Mouse (Mus musculus): ENCODE measurements around the gene Agpat2. TPM values are rescaled to one million over a fixed set of nuclear protein-coding genes. Genes with fewer than 3 reads are reported as not detected.

Agpat2 gene
- polyA plus RNA-seq, 1 experiment: 134 TPM

GRCm38 (mm10) chr2:26627921-26628739 lies 23.9 kb upstream of the Agpat2 start, which contains the start of gene Fam69b:
Gene Fam69b (plus strand): TSS chr2:26628457.
- under 1% methylated on average over 70 of the region's 70 CpGs for WGBS
- Histone ChIP-seq H3K4me1 (ENCODE audit: control insufficient read depth, insufficient read depth, low read length) (peaks cover 4% of the 10 kb centered on the region; the same call in 1 of the 2 replicates), H3K4me3 (replicated peaks; ENCODE audit: extremely low read depth, low read depth, low read length) (peak within 1 kb of the TSS; percentile 77)
- DNase-seq: peak; percentile 57
- no peak for TF ChIP-seq CTCF (IDR thresholded peaks at IDR 0.05; ENCODE audit: insufficient read depth, low read length)

GRCm38 (mm10) chr2:26626081-26626480 lies 21.9 kb upstream of the Agpat2 start:
- TF ChIP-seq CTCF (IDR thresholded peaks at IDR 0.05; ENCODE audit: insufficient read depth, low read length): peak; percentile 40
- TF ChIP-seq POLR2A (IDR thresholded peaks at IDR 0.05; ENCODE audit: borderline replicate concordance, extremely low read depth, low read depth, low read length): no peak
- WGBS: 49% methylated on average over 3 of the region's 3 CpGs
- H3K4me1 ChIP-seq (ENCODE audit: control insufficient read depth, insufficient read depth, low read length): peaks cover 4% of the 10 kb centered on the region; the same call in 1 of the 2 replicates
- DNase-seq: no peak
- no peak overlapping the region for H3K4me3 ChIP-seq (replicated peaks; ENCODE audit: extremely low read depth, low read depth, low read length)

GRCm38 (mm10) chr2:26625419-26625818 lies 21.2 kb upstream of the Agpat2 start:
- peaks cover 4% of the 10 kb centered on the region; the same call in 1 of the 2 replicates for H3K4me1 ChIP-seq (ENCODE audit: control insufficient read depth, insufficient read depth, low read length)
- no peak for TF ChIP-seq CTCF (IDR thresholded peaks at IDR 0.05; ENCODE audit: insufficient read depth, low read length)
- TF ChIP-seq POLR2A (IDR thresholded peaks at IDR 0.05; ENCODE audit: borderline replicate concordance, extremely low read depth, low read depth, low read length): no peak
- no peak for DNase-seq
- 61% methylated on average over 3 of the region's 3 CpGs for WGBS
- H3K4me3 ChIP-seq (replicated peaks; ENCODE audit: extremely low read depth, low read depth, low read length): no peak overlapping the region

GRCm38 (mm10) chr2:26622984-26623383 lies 18.8 kb upstream of the Agpat2 start:
- no peak for DNase-seq
- WGBS: 43% methylated on average over 5 of the region's 5 CpGs
- no peak for TF ChIP-seq POLR2A (IDR thresholded peaks at IDR 0.05; ENCODE audit: borderline replicate concordance, extremely low read depth, low read depth, low read length)
- no peak for TF ChIP-seq CTCF (IDR thresholded peaks at IDR 0.05; ENCODE audit: insufficient read depth, low read length)
- Histone ChIP-seq H3K4me3 (replicated peaks; ENCODE audit: extremely low read depth, low read depth, low read length) (no peak overlapping the region), H3K4me1 (ENCODE audit: control insufficient read depth, insufficient read depth, low read length) (no peaks in the 10 kb centered on the region)

- no peak for DNase-seq
- TF ChIP-seq POLR2A (IDR thresholded peaks at IDR 0.05; ENCODE audit: borderline replicate concordance, extremely low read depth, low read depth, low read length): no peak
- no peak for TF ChIP-seq CTCF (IDR thresholded peaks at IDR 0.05; ENCODE audit: insufficient read depth, low read length)
- Histone ChIP-seq H3K4me3 (replicated peaks; ENCODE audit: extremely low read depth, low read depth, low read length) (no peak overlapping the region), H3K4me1 (ENCODE audit: control insufficient read depth, insufficient read depth, low read length) (no peaks in the 10 kb centered on the region)
- 45% methylated on average over 2 of the region's 2 CpGs for WGBS
Measured at GRCm38 (mm10) chr2:26621246-26621645, 17.0 kb upstream of the Agpat2 start.

- Histone ChIP-seq H3K4me3 (replicated peaks; ENCODE audit: extremely low read depth, low read depth, low read length) (no peak overlapping the region), H3K4me1 (ENCODE audit: control insufficient read depth, insufficient read depth, low read length) (no peaks in the 10 kb centered on the region)
- TF ChIP-seq CTCF (IDR thresholded peaks at IDR 0.05; ENCODE audit: insufficient read depth, low read length): no peak
- TF ChIP-seq POLR2A (IDR thresholded peaks at IDR 0.05; ENCODE audit: borderline replicate concordance, extremely low read depth, low read depth, low read length): no peak
- no peak for DNase-seq
- 68% methylated on average over 7 of the region's 7 CpGs for WGBS
Measured at GRCm38 (mm10) chr2:26617928-26618327, 13.7 kb upstream of the Agpat2 start.

GRCm38 (mm10) chr2:26617331-26617730 lies 13.1 kb upstream of the Agpat2 start:
- TF ChIP-seq CTCF (IDR thresholded peaks at IDR 0.05; ENCODE audit: insufficient read depth, low read length) (no peak), POLR2A (IDR thresholded peaks at IDR 0.05; ENCODE audit: borderline replicate concordance, extremely low read depth, low read depth, low read length) (no peak)
- 71% methylated on average over 6 of the region's 6 CpGs for WGBS
- Histone ChIP-seq H3K4me3 (replicated peaks; ENCODE audit: extremely low read depth, low read depth, low read length) (no peak overlapping the region), H3K4me1 (ENCODE audit: control insufficient read depth, insufficient read depth, low read length) (no peaks in the 10 kb centered on the region)
- no peak for DNase-seq

GRCm38 (mm10) chr2:26615459-26616124 lies 11.4 kb upstream of the Agpat2 start:
- WGBS: 84% methylated on average over 4 of the region's 4 CpGs
- no peak for TF ChIP-seq POLR2A (IDR thresholded peaks at IDR 0.05; ENCODE audit: borderline replicate concordance, extremely low read depth, low read depth, low read length)
- TF ChIP-seq CTCF (IDR thresholded peaks at IDR 0.05; ENCODE audit: insufficient read depth, low read length): no peak
- H3K4me1 ChIP-seq (ENCODE audit: control insufficient read depth, insufficient read depth, low read length): no peaks in the 10 kb centered on the region
- no peak for DNase-seq
- H3K4me3 ChIP-seq (replicated peaks; ENCODE audit: extremely low read depth, low read depth, low read length): no peak overlapping the region

- DNase-seq: no peak
- TF ChIP-seq POLR2A (IDR thresholded peaks at IDR 0.05; ENCODE audit: borderline replicate concordance, extremely low read depth, low read depth, low read length): no peak
- TF ChIP-seq CTCF (IDR thresholded peaks at IDR 0.05; ENCODE audit: insufficient read depth, low read length): no peak
- Histone ChIP-seq H3K4me1 (ENCODE audit: control insufficient read depth, insufficient read depth, low read length) (no peaks in the 10 kb centered on the region), H3K4me3 (replicated peaks; ENCODE audit: extremely low read depth, low read depth, low read length) (no peak overlapping the region)
- WGBS: 70% methylated on average over 5 of the region's 5 CpGs
Measured at GRCm38 (mm10) chr2:26614903-26615302, 10.7 kb upstream of the Agpat2 start.

GRCm38 (mm10) chr2:26611896-26612295 lies 7.7 kb upstream of the Agpat2 start:
- peaks cover 2% of the 10 kb centered on the region for H3K4me1 ChIP-seq (ENCODE audit: control insufficient read depth, insufficient read depth, low read length)
- DNase-seq: no peak
- no peak for TF ChIP-seq POLR2A (IDR thresholded peaks at IDR 0.05; ENCODE audit: borderline replicate concordance, extremely low read depth, low read depth, low read length)
- no peak overlapping the region for H3K4me3 ChIP-seq (replicated peaks; ENCODE audit: extremely low read depth, low read depth, low read length)

All from lung, adult 2 months (tissue).